Mouse (Mus musculus): Measurements from ENCODE around the gene Cd300e. TPM values are rescaled to one million over a fixed set of nuclear protein-coding genes. Genes with fewer than 3 reads are reported as not detected.
"Not testable (repeated sequence)": the region's sequence is repeated elsewhere in the genome, so short reads cannot be mapped to it uniquely, and the experiment has no call there.

Gene Cd300e
- polyA plus RNA-seq, 1 experiment from 2014 or later: 0.18 TPM

DNA sequence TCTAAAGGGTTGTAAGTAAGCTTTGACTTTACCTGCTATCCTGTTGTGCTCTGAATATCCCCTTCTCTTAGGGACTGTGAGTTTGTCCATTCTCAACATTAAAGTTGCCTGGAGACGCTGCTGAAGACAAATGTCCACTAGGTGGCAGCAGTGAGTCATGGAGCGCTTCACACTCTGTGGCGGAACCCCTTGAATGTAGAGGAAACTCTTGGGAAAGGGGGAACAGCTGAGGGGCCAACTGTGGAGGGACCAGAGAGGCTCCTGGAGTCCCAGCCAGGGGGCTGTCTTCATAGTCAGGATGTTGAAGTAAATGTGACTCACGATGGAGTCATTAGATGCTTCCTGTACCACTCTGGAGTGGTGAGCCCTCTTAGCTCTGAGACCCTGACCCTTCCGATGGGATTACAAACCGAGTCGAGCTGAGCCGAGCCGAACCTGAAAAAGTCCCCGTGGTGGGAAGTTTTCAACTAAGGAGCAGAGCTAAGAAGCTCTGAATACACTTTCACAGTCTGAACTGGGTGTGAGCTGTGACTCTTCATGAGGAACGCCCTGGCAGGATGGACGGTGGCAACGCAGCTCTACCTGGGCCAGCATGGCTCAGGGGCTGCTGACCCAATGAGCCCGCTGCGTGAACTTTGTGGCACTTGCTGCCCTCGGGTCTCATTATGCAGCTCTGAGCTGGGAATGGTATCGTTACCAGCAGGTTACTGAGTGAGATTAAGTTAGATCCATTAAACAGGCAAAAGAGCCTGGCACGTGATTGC is 21.6 kb upstream of the Cd300e start:
- peak; percentile 76 for DNase-seq (ENCODE audit: low spot score)

DNA sequence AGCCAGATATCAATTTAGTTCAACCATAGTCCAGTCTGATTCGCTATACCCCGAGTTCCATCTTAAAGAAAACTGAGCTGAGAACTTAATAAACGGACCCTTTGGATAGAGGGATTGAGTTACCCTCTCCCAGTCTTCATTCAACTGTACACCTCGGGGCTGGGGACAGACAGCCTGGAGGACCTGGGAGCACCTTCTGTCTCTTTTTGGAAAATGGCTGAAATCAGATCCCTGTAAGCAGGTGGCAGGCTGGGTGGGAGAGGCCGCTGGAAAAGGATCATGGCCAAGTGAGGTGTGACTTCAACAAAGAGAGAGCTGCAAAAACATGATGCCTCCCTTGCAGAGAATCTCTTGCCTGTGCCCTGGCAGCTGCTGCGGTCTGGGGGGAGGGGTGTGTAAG is 20.2 kb upstream of the Cd300e start:
- DNase-seq (ENCODE audit: low spot score): no peak

- no peak for DNase-seq (ENCODE audit: low spot score)
Measured at GRCm38 (mm10) chr11:115081373-115081772, 19.4 kb upstream of the Cd300e start.

- peak; percentile 71 for DNase-seq (ENCODE audit: low spot score)
Measured at GRCm38 (mm10) chr11:115080886-115081285, 18.9 kb upstream of the Cd300e start.

GRCm38 (mm10) chr11:115078680-115079079 is 16.7 kb upstream of the Cd300e start:
- no peak for DNase-seq (ENCODE audit: low spot score)

- no peak for DNase-seq (ENCODE audit: low spot score)
Measured at GRCm38 (mm10) chr11:115077436-115077835, 15.5 kb upstream of the Cd300e start.

GRCm38 (mm10) chr11:115075859-115076258 is 13.9 kb upstream of the Cd300e start:
- no peak for DNase-seq (ENCODE audit: low spot score)

GRCm38 (mm10) chr11:115075407-115075806 is 13.4 kb upstream of the Cd300e start:
- DNase-seq (ENCODE audit: low spot score): no peak

DNA sequence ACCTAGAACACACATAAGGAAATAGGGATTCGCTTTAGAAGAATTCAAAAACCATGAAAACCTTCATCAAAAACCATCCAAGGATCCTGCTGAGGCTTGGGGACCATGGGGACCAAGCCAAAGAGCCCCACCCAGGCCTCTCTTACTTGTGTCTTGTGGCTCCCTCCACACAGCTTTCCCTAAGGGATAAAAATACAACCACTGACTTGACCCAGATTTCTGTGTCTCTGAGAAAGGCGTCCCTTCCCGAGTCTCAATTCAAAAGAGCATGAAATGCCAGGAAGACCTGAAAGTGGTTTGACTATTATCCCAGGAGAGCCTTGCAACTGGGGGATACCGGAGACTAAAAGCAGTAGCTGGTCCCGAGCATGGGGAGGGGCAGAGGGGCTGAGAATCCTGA is 11.0 kb upstream of the Cd300e start:
- no peak for DNase-seq (ENCODE audit: low spot score)

GRCm38 (mm10) chr11:115071631-115072294 is 9.8 kb upstream of the Cd300e start:
- no peak for DNase-seq (ENCODE audit: low spot score)

DNA sequence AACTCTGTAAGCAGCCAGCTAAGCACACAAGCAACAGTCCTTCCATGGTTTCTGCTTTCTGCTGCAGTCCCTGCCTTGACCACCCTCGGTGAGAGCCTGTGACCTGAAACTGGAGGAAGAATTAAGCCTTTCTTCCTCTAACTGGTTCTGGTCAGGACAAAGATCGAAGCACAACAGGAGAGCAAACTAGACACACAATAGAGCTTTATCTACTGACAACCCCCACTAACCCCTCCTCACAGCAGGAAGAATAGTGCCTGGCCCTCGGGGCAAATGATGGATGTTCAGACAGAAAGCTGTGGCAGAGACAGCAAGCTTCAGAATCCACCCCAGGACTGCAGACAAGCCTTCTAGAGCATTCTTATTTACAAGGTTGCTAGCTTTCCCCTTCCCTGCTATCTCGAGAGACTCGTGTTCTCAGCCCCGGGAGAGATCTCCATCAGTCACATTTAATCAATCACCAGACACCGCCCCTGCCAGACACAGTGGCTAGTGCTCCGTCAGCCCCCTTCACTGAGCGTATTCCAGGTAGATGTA is 9.1 kb upstream of the Cd300e start:
- DNase-seq (ENCODE audit: low spot score): no peak

DNA sequence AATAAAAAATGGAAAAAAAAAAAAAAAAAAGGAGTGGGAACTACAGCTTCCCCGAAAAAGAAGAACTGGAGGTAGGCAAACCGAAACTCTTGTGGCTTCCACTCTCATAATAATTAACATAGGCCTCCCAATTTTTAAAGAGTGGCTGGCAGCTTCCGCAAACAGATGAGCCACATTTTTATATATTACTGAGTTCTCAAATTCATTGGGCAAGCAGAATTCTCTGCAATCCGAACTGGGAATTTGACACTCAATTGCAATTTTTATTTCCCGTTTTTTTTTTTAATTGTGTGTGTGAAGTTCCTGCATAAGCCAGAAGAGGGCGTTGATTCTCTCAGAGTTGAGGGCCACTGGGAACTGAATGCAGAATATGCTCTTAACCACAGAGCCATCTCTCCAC is 4.8 kb upstream of the Cd300e start:
- no peak for DNase-seq (ENCODE audit: low spot score)

DNA sequence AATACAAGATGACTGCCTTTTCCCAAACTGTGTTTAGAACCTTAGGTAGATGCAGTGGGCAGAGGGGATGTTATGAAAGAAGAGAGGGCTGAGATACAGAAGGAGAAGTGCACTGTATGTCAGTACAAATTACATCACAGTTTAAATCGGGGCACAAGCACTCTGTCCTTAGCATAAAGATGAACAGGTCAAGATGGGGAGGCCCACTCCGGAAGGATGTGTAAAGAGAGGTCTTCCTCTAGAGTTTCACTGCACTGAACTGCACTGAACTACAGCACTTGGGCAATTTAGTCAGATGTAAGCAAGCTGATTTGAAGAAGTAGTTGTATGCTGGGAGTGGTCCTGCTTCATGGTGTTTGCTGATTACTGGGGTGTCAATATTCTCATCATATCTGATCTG is 2.2 kb downstream of the Cd300e start:
- no peak for DNase-seq (ENCODE audit: low spot score)

GRCm38 (mm10) chr11:115058701-115059100 is 3.3 kb downstream of the Cd300e start:
- DNase-seq (ENCODE audit: low spot score): no peak

DNA sequence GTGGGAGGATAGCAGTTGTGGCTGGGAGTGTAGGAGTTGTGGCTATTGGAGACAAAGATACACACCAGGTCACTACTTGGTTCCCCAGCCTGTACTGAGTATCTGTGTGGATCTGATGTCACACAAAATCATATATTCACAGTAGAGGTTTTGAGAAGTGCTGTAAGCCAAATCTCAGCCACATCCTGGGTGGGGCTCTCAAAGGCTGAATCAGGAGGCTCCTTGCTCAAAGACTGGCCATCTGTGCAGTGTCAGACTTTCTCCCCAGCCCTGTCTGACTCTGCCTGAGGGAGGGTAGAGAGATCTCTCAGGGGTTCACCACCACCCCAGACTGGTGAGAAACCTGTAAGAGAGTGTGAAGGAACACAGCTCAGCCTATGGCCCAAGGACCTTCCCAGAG is 7.4 kb downstream of the Cd300e start:
- no peak for DNase-seq (ENCODE audit: low spot score)

GRCm38 (mm10) chr11:115052991-115053390 is 9.0 kb downstream of the Cd300e start:
- no peak for DNase-seq (ENCODE audit: low spot score)

- peak; percentile 79 for DNase-seq (ENCODE audit: low spot score)
Measured at GRCm38 (mm10) chr11:115052206-115052605, 9.8 kb downstream of the Cd300e start.

DNA sequence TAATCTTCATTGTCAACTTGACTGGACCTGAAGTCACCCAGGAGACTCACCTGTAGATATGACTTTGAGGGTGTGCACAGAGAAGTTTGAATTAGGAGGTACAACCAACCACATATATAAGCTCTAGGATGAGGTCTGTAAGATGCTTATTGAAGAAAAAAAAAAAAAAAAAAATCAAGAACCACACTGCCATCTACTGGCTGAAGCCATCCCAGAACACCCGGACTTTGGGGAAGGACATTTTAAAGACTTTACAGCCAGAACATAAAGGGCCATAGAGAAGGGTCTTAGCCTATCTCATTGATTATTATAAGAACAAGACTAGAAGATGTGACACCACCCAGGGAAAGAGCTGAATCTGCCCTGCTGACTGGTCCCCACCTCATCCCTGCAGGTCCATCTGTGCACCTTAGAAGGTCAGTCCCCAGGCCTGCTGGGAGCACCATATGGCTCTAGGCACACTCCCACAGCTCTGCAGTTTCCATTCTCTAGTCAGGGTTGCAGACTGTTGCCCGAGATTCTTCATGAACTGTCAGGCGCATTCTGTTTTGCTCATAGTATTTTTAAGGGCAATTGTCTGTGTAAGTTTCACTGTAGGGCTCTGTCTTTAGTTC is 12.6 kb downstream of the Cd300e start:
- no peak for DNase-seq (ENCODE audit: low spot score)

GRCm38 (mm10) chr11:115048259-115048658 is 13.7 kb downstream of the Cd300e start, which contains the start of gene Cd300ld3:
Gene Cd300ld3, minus strand, starts transcription at chr11:115048409.
- no peak for DNase-seq (ENCODE audit: low spot score)

GRCm38 (mm10) chr11:115037669-115038068 is 24.3 kb downstream of the Cd300e start, which contains the start of gene Cd300ld5:
Gene Cd300ld5, minus strand, starts transcription at chr11:115037769.
- DNase-seq (ENCODE audit: low spot score): not testable (repeated sequence)

DNA sequence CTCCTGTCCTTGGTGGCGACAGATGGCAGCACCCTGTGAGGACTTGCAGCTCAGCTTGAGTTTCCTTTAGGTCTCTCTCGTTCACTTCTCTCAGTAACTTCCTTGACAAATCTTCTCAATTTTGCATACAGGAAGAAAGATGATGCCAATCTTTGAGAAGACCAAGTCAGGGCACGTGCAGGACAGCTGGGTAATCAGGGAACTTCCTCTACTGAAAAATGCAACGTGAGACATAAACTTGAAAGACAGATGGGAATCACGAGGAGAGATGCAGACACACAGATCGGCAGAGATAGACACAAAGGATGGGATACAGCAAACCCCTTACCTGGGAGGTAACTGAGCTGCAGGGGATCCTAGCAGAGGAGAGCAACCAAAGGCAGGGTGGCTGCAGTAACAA is 35.1 kb downstream of the Cd300e start, which contains the start of gene Cd300ld4:
Gene Cd300ld4 (minus strand): TSS at position 101 of the 400 bp plus-strand sequence.
- DNase-seq (ENCODE audit: low spot score): not testable (repeated sequence)

GRCm38 (mm10) chr11:115016093-115016492 is 45.9 kb downstream of the Cd300e start, which contains the start of gene Cd300ld2:
Gene Cd300ld2, minus strand, starts transcription at chr11:115016193.
- DNase-seq (ENCODE audit: low spot score): not testable (repeated sequence)

Measured in thymus, postnatal 0 days (tissue).